ENCODE assay signal across 9 mouse cellular contexts in genomic region chr13:113877420-113877819, GRCm38 (mm10).
DNase-seq lines count a peak whose midpoint lies in the region; ATAC-seq and TF ChIP-seq lines count a peak whose summit lies in the region.
"Had no signal": no experiment of that assay in that cellular context is flagged by ENCODE, and none has a peak within 500 bp of the region (broad histone marks: within the 10 kb centered on the region; RNA-seq: fewer than 3 reads in every experiment).

No protein-coding gene starts in this region.

- ATAC-seq in liver, embryonic 12.5 days, result no peak
- ATAC-seq in granulocyte monocyte progenitor cell, adult 5-6 weeks (replicated peaks; ENCODE audit: poor library complexity, severe bottlenecking), result peak; percentile 84
- peak; percentile 65 for ATAC-seq in midbrain, embryonic 15.5 days (replicated peaks)

- no peak overlapping the region for H3K9ac ChIP-seq in liver, adult 2 months (ENCODE audit: low read depth, low read length)
- H3K9ac ChIP-seq in liver, embryonic 12.5 days, result no peak overlapping the region
- no peak overlapping the region for H3K9ac ChIP-seq in midbrain, embryonic 15.5 days

- no peaks in the 10 kb centered on the region for H3K36me3 ChIP-seq in liver, adult 2 months (ENCODE audit: control insufficient read depth, insufficient read depth, low read length)
- H3K36me3 ChIP-seq in liver, embryonic 12.5 days, result no peaks in the 10 kb centered on the region
- no peaks in the 10 kb centered on the region for H3K36me3 ChIP-seq in midbrain, embryonic 15.5 days (replicated peaks)

- peak; percentile 90 for TF ChIP-seq CTCF in liver, adult 2 months (IDR thresholded peaks at IDR 0.05; ENCODE audit: low read depth, low read length)
- peak; percentile 98 for TF ChIP-seq CTCF in cortical plate, adult 2 months (IDR thresholded peaks at IDR 0.05; ENCODE audit: extremely low read depth, insufficient read depth, low read length)

- peaks cover 2% of the 10 kb centered on the region; the same call in 1 of the 2 replicates for H3K4me1 ChIP-seq in liver, adult 2 months (ENCODE audit: control insufficient read depth, insufficient read depth, low read length)
- peaks cover 17% of the 10 kb centered on the region for H3K4me1 ChIP-seq in liver, embryonic 12.5 days
- H3K4me1 ChIP-seq in cortical plate, adult 2 months (ENCODE audit: control insufficient read depth, insufficient read depth, low read length), result no peaks in the 10 kb centered on the region
- H3K4me1 ChIP-seq in midbrain, embryonic 15.5 days, result peaks cover 37% of the 10 kb centered on the region
- H3K4me1 ChIP-seq: megakaryocyte, embryonic 14.5 days had no signal

- H3K9me3 ChIP-seq in liver, embryonic 12.5 days (replicated peaks), result no peaks in the 10 kb centered on the region
- no peaks in the 10 kb centered on the region for H3K9me3 ChIP-seq in midbrain, embryonic 15.5 days

- peaks cover 10% of the 10 kb centered on the region; the same call in 1 of the 2 replicates for H3K79me2 ChIP-seq in liver, adult 2 months (ENCODE audit: control insufficient read depth, insufficient read depth, low read length)

- H3K4me2 ChIP-seq in liver, embryonic 12.5 days, result no peak overlapping the region
- H3K4me2 ChIP-seq in midbrain, embryonic 15.5 days, result no peak overlapping the region

- H3K27ac ChIP-seq in liver, adult 2 months (replicated peaks; ENCODE audit: insufficient read depth, low read depth, low read length), result no peak overlapping the region
- H3K27ac ChIP-seq in liver, embryonic 12.5 days, result no peak overlapping the region
- H3K27ac ChIP-seq in cortical plate, adult 2 months (ENCODE audit: insufficient read depth, low read length), result no peak overlapping the region
- H3K27ac ChIP-seq in midbrain, embryonic 15.5 days, result no peak overlapping the region

- DNase-seq in liver, adult 2 months (ENCODE audit: extremely low read depth, low read depth, low spot score), result peak; percentile 54
- DNase-seq in R1 (ENCODE audit: low read depth, low spot score), result peak; percentile 69
- peak; percentile 59 to 79 for DNase-seq in layer of hippocampus, postnatal 14 days (ENCODE audit: low spot score in 2 of 2)
- peak; percentile 73 for DNase-seq in thymus, postnatal 0 days (ENCODE audit: low spot score)

- no peak overlapping the region for H3K4me3 ChIP-seq in liver, adult 2 months (ENCODE audit: insufficient read depth, low read depth, low read length)
- no peak overlapping the region for H3K4me3 ChIP-seq in liver, embryonic 12.5 days
- no peak overlapping the region for H3K4me3 ChIP-seq in cortical plate, adult 2 months (ENCODE audit: insufficient read depth, low read length)
- H3K4me3 ChIP-seq in midbrain, embryonic 15.5 days, result no peak overlapping the region
- H3K4me3 ChIP-seq: megakaryocyte, embryonic 14.5 days had no signal

- H3K27me3 ChIP-seq in liver, adult 2 months (ENCODE audit: control insufficient read depth, insufficient read depth, low read length), result no peaks in the 10 kb centered on the region
- no peaks in the 10 kb centered on the region for H3K27me3 ChIP-seq in liver, embryonic 12.5 days (replicated peaks)
- no peaks in the 10 kb centered on the region for H3K27me3 ChIP-seq in midbrain, embryonic 15.5 days (replicated peaks)
- H3K27me3 ChIP-seq: megakaryocyte, embryonic 14.5 days had no signal

- no peak for TF ChIP-seq POLR2A in liver, adult 2 months (IDR thresholded peaks at IDR 0.05; ENCODE audit: extremely low read depth, insufficient read depth, low read length)
- TF ChIP-seq POLR2A in cortical plate, adult 2 months (IDR thresholded peaks at IDR 0.05; ENCODE audit: extremely low read depth, insufficient read depth, low read length), result no peak

- WGBS in liver, adult 2 months, result 13% methylated on average over 5 of the region's 5 CpGs
- WGBS in liver, embryonic 12.5 days (ENCODE audit: insufficient replicate concordance), result 23% methylated on average over 5 of the region's 5 CpGs
- WGBS in midbrain, embryonic 15.5 days, result 11% methylated on average over 5 of the region's 5 CpGs
